Mouse (Mus musculus) G1E (cell line): ENCODE data around the gene Cradd.

Experiments used
- CTCF ChIP-seq: IDR thresholded peaks from 2 replicates; pipeline ENCODE4 v1.5.1; 2012; ENCODE audit warnings: low read depth, low read length, inconsistent platforms, mixed read lengths
- POLR2AphosphoS5 ChIP-seq: IDR thresholded peaks from 2 replicates; pipeline ENCODE4 v1.6.1; 2012; ENCODE audit warnings: low read depth, low read length, inconsistent platforms; ENCODE audit not compliant: insufficient replicate concordance
- TAL1 ChIP-seq: conservative IDR thresholded peaks from 2 replicates; pipeline ENCODE4 v1.6.1; 2012; ENCODE audit warnings: low read depth, low read length, inconsistent platforms, mixed read lengths

DNA sequence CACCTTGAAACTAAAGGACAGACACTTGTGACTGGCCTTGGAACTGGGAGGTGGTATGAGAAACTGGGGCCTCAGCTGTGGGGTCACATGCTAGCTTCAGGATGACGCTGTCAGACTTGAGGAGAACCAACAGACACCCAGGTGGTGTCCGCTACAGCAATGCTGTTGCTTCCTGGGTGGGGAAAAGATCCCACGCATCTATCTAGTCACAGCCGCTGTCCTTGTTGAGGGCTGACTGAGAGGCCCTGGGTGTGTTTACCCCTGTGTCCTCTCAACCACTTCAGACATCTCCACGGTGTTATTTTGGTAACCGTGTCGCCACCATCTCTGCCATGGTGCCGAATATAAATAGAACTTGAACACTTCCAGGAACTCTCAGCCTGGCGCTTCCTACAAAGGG is 10.4 kb downstream of the Cradd start:
- TF ChIP-seq CTCF (no peak), POLR2AphosphoS5 (no peak), TAL1 (no peak)
